Mouse (Mus musculus) myocyte (in vitro differentiated cells): ENCODE data around the gene Adipoq. TPM values are rescaled to one million over a fixed set of nuclear protein-coding genes. Genes with fewer than 3 reads are reported as not detected.

Source experiments
- H3K27me3 ChIP-seq: one replicate; pipeline ENCODE4 v1.6.1; 2011; ENCODE audit not compliant: control insufficient read depth, insufficient read depth, insufficient read length
- H3K36me3 ChIP-seq: one replicate; pipeline ENCODE4 v1.6.1; 2011; ENCODE audit not compliant: control insufficient read depth, insufficient read depth
- H3K4me2 ChIP-seq: one replicate; pipeline ENCODE4 v1.6.1; 2011; ENCODE audit warnings: low read depth, control low read depth
- H3K4me3 ChIP-seq: one replicate; pipeline ENCODE4 v1.5.1; 2011; ENCODE audit warnings: mild to moderate bottlenecking, control low read depth, moderate library complexity
- H3K79me2 ChIP-seq: one replicate; pipeline ENCODE4 v1.6.1; 2011; ENCODE audit not compliant: control insufficient read depth, insufficient read depth
- H3ac ChIP-seq: one replicate; pipeline ENCODE4 v1.6.1; 2011; ENCODE audit not compliant: control insufficient read depth, insufficient read length
- CEBPB ChIP-seq: IDR thresholded peaks from 2 replicates; pipeline ENCODE4 v1.6.1; 2011; ENCODE audit warnings: mild to moderate bottlenecking, moderate library complexity; ENCODE audit not compliant: poor library complexity, insufficient read depth, severe bottlenecking
- E2F4 ChIP-seq: IDR thresholded peaks from one replicate; pipeline ENCODE4 v1.6.1; 2011; ENCODE audit warnings: mild to moderate bottlenecking, control low read depth, moderate library complexity; ENCODE audit not compliant: insufficient read depth
- MAX ChIP-seq: IDR thresholded peaks from one replicate; pipeline ENCODE4 v1.6.1; 2011; ENCODE audit warnings: low read depth, mild to moderate bottlenecking, control low read depth
- MYOD1 ChIP-seq, 3 experiments: IDR thresholded peaks; one replicate each; pipeline ENCODE4 v1.6.1; 2011; ENCODE audit warnings: control low read depth in 2 of 3, low read depth in 2 of 3, mild to moderate bottlenecking in 2 of 3, moderate library complexity in 1 of 3; ENCODE audit not compliant: insufficient read length in 2 of 3, control insufficient read depth in 1 of 3
- MYOG ChIP-seq, 3 experiments: IDR thresholded peaks; one replicate each; pipeline ENCODE4 v1.6.1; 2011; ENCODE audit warnings: control low read depth in 2 of 3, low read depth in 2 of 3, mild to moderate bottlenecking in 2 of 3; ENCODE audit not compliant: insufficient read length in 2 of 3, control insufficient read depth in 1 of 3, insufficient read depth in 1 of 3
- POLR2A ChIP-seq: IDR thresholded peaks from one replicate; pipeline ENCODE4 v1.6.1; 2011; ENCODE audit warnings: low read depth, mild to moderate bottlenecking, control low read depth, moderate library complexity; ENCODE audit not compliant: insufficient read length
- POLR2AphosphoS2 ChIP-seq: IDR thresholded peaks from one replicate; pipeline ENCODE4 v1.6.1; 2011; ENCODE audit warnings: low read depth, control low read depth; ENCODE audit not compliant: insufficient read length
- REST ChIP-seq: IDR thresholded peaks from one replicate; pipeline ENCODE4 v1.6.1; 2011; ENCODE audit warnings: mild to moderate bottlenecking, control low read depth, moderate library complexity; ENCODE audit not compliant: insufficient read depth, insufficient read length
- SRF ChIP-seq: IDR thresholded peaks from one replicate; pipeline ENCODE4 v1.6.1; 2011; ENCODE audit warnings: low read depth; ENCODE audit not compliant: control insufficient read depth, insufficient read length
- TCF12 ChIP-seq: IDR thresholded peaks from one replicate; pipeline ENCODE4 v1.6.1; 2011; ENCODE audit warnings: mild to moderate bottlenecking, control low read depth; ENCODE audit not compliant: poor library complexity, insufficient read depth, severe bottlenecking
- TCF3 ChIP-seq: IDR thresholded peaks from one replicate; pipeline ENCODE4 v1.6.1; 2011; ENCODE audit warnings: low read depth, control low read depth; ENCODE audit not compliant: insufficient read length
- USF1 ChIP-seq: IDR thresholded peaks from one replicate; pipeline ENCODE4 v1.6.1; 2011; ENCODE audit warnings: low read depth, mild to moderate bottlenecking, control low read depth, moderate library complexity
- polyA plus RNA-seq: library from polyadenylated mRNA; unstranded; fragments of >200 nt; fragmentation: generic; extraction: Trizol; gene quantifications from one replicate; pipeline ENCODE4 v1.2.1, GENCODE M21; 2012; ENCODE audit warnings: missing spikeins

Gene Adipoq
- polyA plus RNA-seq, 1 experiment, result not detected

GRCm38 (mm10) chr16:23107231-23107942, 38.9 kb upstream of the Adipoq start, which contains the start of gene Eif4a2:
Gene Eif4a2 (plus strand): TSS chr16:23107444.
- Histone ChIP-seq H3K4me2 (peak within 1 kb of the TSS; percentile 97), H3K27me3 (no peaks in the 10 kb centered on the region), H3K36me3 (peaks cover 39% of the 10 kb centered on the region), H3K4me3 (peak within 1 kb of the TSS; percentile 99), H3ac (peak within 1 kb of the TSS; percentile 80), H3K79me2 (peaks cover 46% of the 10 kb centered on the region)
- TF ChIP-seq POLR2AphosphoS2, result peak; percentile 94
- peak; percentile 8 for TF ChIP-seq E2F4
- peak; percentile 98 for TF ChIP-seq POLR2A
- no peak for TF ChIP-seq SRF
- TF ChIP-seq MYOD1 (IDR thresholded peaks at IDR 0.05; ENCODE audit: control insufficient read depth in 1 of 3, insufficient read length in 2 of 3, low read depth in 2 of 3), result peak in 1 of 3 experiments; percentile 44
- no peak for TF ChIP-seq TCF12
- no peak for TF ChIP-seq USF1
- TF ChIP-seq MYOG (IDR thresholded peaks at IDR 0.05; ENCODE audit: control insufficient read depth in 1 of 3, insufficient read depth in 1 of 3, insufficient read length in 2 of 3, low read depth in 2 of 3), result peak in 1 of 3 experiments; percentile 56
- no peak for TF ChIP-seq REST
- TF ChIP-seq MAX, result peak; percentile 16
- TF ChIP-seq TCF3, result peak; percentile 6
- TF ChIP-seq CEBPB, result no peak

GRCm38 (mm10) chr16:23107946-23108759, 38.2 kb upstream of the Adipoq start:
- Histone ChIP-seq H3K79me2 (peaks cover 46% of the 10 kb centered on the region), H3K27me3 (no peaks in the 10 kb centered on the region), H3K36me3 (peaks cover 47% of the 10 kb centered on the region), H3K4me2 (peak overlapping the region; percentile 97), H3K4me3 (peak overlapping the region; percentile 99), H3ac (peak overlapping the region; percentile 80)
- no peak for TF ChIP-seq CEBPB
- TF ChIP-seq POLR2A, result peak; percentile 95
- peak; percentile 93 for TF ChIP-seq POLR2AphosphoS2

GRCm38 (mm10) chr16:23108943-23109342, 37.4 kb upstream of the Adipoq start:
- Histone ChIP-seq H3K4me2 (peak overlapping the region; percentile 97), H3K4me3 (peak overlapping the region; percentile 99), H3K79me2 (peaks cover 46% of the 10 kb centered on the region), H3K36me3 (peaks cover 51% of the 10 kb centered on the region), H3ac (peak overlapping the region; percentile 80), H3K27me3 (no peaks in the 10 kb centered on the region)
- TF ChIP-seq POLR2AphosphoS2 (peak; percentile 50), TCF12 (no peak), CEBPB (no peak)

GRCm38 (mm10) chr16:23109350-23110280, 36.7 kb upstream of the Adipoq start:
- H3K4me2 ChIP-seq, result peak overlapping the region; percentile 97
- no peak overlapping the region for H3ac ChIP-seq
- no peaks in the 10 kb centered on the region for H3K27me3 ChIP-seq
- peak overlapping the region; percentile 99 for H3K4me3 ChIP-seq
- no peak for TF ChIP-seq TCF3
- TF ChIP-seq REST, result no peak
- TF ChIP-seq TCF12, result no peak
- no peak for TF ChIP-seq POLR2AphosphoS2
- TF ChIP-seq CEBPB, result 0 out of 2 replicates have a peak, but pooled peaks have one; percentile 22
- no peak for TF ChIP-seq POLR2A
- no peak for TF ChIP-seq SRF
- peaks cover 46% of the 10 kb centered on the region for H3K79me2 ChIP-seq
- H3K36me3 ChIP-seq, result peaks cover 53% of the 10 kb centered on the region

- H3K79me2 ChIP-seq, result peaks cover 46% of the 10 kb centered on the region
- peaks cover 63% of the 10 kb centered on the region for H3K36me3 ChIP-seq
- no peak overlapping the region for H3K4me2 ChIP-seq
- no peak for TF ChIP-seq POLR2AphosphoS2
- no peak for TF ChIP-seq E2F4
- TF ChIP-seq MYOD1 (IDR thresholded peaks at IDR 0.05; ENCODE audit: control insufficient read depth in 1 of 3, insufficient read length in 2 of 3, low read depth in 2 of 3), result no peak
- no peak for TF ChIP-seq SRF
- TF ChIP-seq CEBPB, result no peak
- TF ChIP-seq REST, result no peak
- TF ChIP-seq TCF12, result no peak
- TF ChIP-seq MAX, result no peak
- TF ChIP-seq USF1, result no peak
- TF ChIP-seq TCF3, result no peak
- no peak for TF ChIP-seq MYOG (IDR thresholded peaks at IDR 0.05; ENCODE audit: control insufficient read depth in 1 of 3, insufficient read depth in 1 of 3, insufficient read length in 2 of 3, low read depth in 2 of 3)
- H3K27me3 ChIP-seq, result no peaks in the 10 kb centered on the region
- no peak overlapping the region for H3K4me3 ChIP-seq
- H3ac ChIP-seq, result no peak overlapping the region
Measured at GRCm38 (mm10) chr16:23112348-23112747, 34.0 kb upstream of the Adipoq start.
